Mouse (Mus musculus) small intestine, adult 2 months (tissue): Measurements from ENCODE around the gene Gsn.

ENCODE experiments used
- CTCF ChIP-seq: fragments of 200-500 bp; IDR thresholded peaks from 2 replicates; pipeline ENCODE4 v1.5.1; 2012; ENCODE audit warnings: low read depth, mild to moderate bottlenecking, control low read depth, inconsistent platforms, low read length, moderate library complexity, mixed read lengths; ENCODE audit not compliant: insufficient replicate concordance, insufficient read length; ENCODE audit errors: extremely low read depth
- POLR2A ChIP-seq: fragments of 200-500 bp; IDR thresholded peaks from 2 replicates; pipeline ENCODE4 v1.6.1; 2012; ENCODE audit warnings: low read depth, mild to moderate bottlenecking, control low read depth, inconsistent platforms, low read length, moderate library complexity

DNA sequence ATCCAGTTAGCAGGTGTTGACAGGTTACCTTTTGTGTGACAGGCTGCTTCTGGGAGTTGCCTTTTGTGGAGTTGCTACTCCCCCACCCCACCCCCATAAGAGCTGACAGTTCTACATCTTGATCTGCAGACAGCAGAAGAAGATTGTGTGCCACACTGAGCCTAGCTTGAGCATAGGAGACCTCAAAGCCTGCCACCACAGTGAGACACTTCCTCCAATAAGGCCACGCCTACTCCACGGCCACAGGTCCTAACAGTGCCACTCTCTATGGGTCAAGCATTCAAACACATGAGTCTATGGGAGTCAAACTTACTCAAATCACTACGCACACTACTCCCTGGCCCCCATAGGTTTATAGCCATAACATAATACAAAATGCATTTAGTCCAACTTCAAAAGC, 37.4 kb upstream of the Gsn start:
- no peak for TF ChIP-seq POLR2A
- TF ChIP-seq CTCF: no peak
